Mouse (Mus musculus) cerebellum, adult 9-11 months (tissue): ENCODE measurements around the gene E4f1.
A peak's percentile ranks its signal among the peaks of the same experiment; 100 is the strongest.

ENCODE experiments used
- DNase-seq: peaks from one replicate; pipeline ENCODE4 v3.0.0; 2022

The E4f1 gene

DNA sequence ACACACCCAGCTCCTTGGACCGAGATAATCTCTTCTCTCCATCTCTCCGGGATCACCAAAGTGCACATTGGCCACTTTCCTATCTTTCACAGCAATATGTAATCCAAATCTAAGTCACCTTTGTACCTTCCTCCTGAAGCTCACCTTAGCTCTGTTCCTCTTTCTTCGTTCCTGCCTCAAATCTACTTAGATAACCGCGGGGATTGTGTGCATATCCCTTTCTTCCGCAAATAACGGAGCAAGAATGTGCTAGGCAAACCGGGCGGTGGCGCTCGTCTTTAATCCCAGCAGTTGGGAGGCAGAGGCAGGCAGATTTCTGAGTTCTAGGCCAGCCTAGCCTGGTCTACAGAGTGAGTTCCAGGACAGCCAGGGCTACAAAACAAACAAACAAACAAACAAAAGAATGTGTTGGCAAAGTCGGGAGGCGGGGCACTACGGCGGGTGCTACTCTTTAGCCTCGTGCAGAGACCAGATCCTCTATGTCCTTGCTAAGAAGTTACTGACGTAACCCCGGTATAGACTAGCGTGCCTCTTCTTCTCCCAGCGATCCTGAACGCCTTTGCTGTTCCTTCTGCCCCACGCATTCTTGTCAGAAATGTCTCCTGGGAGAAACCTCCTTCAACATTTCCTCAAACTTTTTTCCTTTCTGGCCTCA is 56.4 kb downstream of the E4f1 start:
- DNase-seq = peak; percentile 46

- peak; percentile 82 for DNase-seq
These were observed 62.9 kb downstream of the E4f1 start for GRCm38 (mm10) chr17:24407116-24407803.

GRCm38 (mm10) chr17:24402371-24402770 is 67.7 kb downstream of the E4f1 start:
- DNase-seq = no peak

- no peak for DNase-seq
These were observed 75.7 kb downstream of the E4f1 start for GRCm38 (mm10) chr17:24394456-24394855.
